In the genomic region with DNA sequence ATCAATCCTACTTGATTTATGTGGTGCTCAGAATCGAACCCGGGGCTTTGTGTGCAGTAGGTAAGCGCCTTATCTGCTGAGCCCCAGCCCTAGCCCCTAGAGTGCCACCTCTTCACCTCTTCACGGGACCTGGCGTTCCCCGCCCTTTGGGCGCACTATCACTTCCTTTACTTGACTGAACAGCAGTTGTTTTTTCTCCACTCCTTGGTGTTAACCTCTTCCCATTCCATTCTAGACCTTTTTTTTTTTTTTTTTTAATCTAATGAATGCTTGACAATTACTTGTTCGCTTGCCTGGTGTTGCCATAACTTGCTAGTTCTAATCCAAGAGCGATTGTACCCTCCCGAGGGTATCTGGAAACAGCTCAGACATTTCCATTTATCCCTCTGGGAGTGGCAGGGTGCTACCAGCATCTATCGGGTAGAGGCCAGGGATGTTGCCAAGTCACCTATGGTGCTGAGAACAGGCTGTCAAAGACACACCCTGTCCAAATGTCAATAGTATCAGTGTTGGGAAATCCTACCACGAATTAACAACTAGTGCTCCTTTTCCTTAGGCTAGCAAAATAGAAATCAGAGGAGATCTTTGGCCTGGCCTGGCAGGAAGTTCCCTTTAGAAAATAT, we compare ENCODE assay signal across 11 mouse cellular contexts. TPM values are rescaled to one million over a fixed set of nuclear protein-coding genes. Genes with fewer than 3 reads are reported as not detected.
A peak's percentile ranks its signal among the peaks of the same experiment; 100 is the strongest.
DNase-seq lines count a peak whose midpoint lies in the region; ATAC-seq and TF ChIP-seq lines count a peak whose summit lies in the region.
"Had no signal": no experiment of that assay in that cellular context is flagged by ENCODE, and none has a peak within 500 bp of the region (broad histone marks: within the 10 kb centered on the region; RNA-seq: fewer than 3 reads in every experiment).

No protein-coding gene starts in this region.

- no peak overlapping the region; the same call in 1 of the 2 replicates for H3K27ac ChIP-seq in heart, adult 2 months
- no peak overlapping the region; the same call in 1 of the 2 replicates for H3K27ac ChIP-seq in liver, adult 2 months (replicated peaks; ENCODE audit: insufficient read depth, low read depth, low read length)
- H3K27ac ChIP-seq in liver, embryonic 11.5 days (ENCODE audit: low read depth, low read length), result no peak overlapping the region
- H3K27ac ChIP-seq in intestine, embryonic 15.5 days, result peak overlapping the region; percentile 83
- H3K27ac ChIP-seq in stomach, embryonic 15.5 days, result peak overlapping the region; percentile 62; the same call in 1 of the 2 replicates
- H3K27ac ChIP-seq: hindbrain, embryonic 10.5 days; liver, embryonic 12.5 days had no signal

- no peak for ATAC-seq in liver, embryonic 11.5 days (replicated peaks; ENCODE audit: low FRiP score)
- peak; percentile 57; the same call in 1 of the 2 replicates for ATAC-seq in intestine, embryonic 15.5 days
- no peak for ATAC-seq in stomach, embryonic 15.5 days (ENCODE audit: insufficient read depth, low FRiP score, low read depth)
- ATAC-seq: liver, embryonic 12.5 days had no signal

- H3K27me3 ChIP-seq in heart, adult 2 months (ENCODE audit: control insufficient read depth, insufficient read depth, low read length), result no peaks in the 10 kb centered on the region
- H3K27me3 ChIP-seq in liver, adult 2 months (ENCODE audit: control insufficient read depth, insufficient read depth, low read length), result no peaks in the 10 kb centered on the region
- no peaks in the 10 kb centered on the region for H3K27me3 ChIP-seq in liver, embryonic 11.5 days (replicated peaks; ENCODE audit: control insufficient read depth, insufficient read depth, low read length)
- H3K27me3 ChIP-seq in intestine, embryonic 15.5 days (replicated peaks), result no peaks in the 10 kb centered on the region
- H3K27me3 ChIP-seq in stomach, embryonic 15.5 days (replicated peaks), result no peaks in the 10 kb centered on the region

- DNase-seq in heart, adult 11 months, result peak; percentile 88
- DNase-seq in heart, adult 2 months, result no peak
- peak; percentile 90 for DNase-seq in liver, adult 2 months (ENCODE audit: extremely low read depth, low read depth, low spot score)
- DNase-seq in liver, embryonic 11.5 days (ENCODE audit: low spot score), result no peak
- DNase-seq in right cerebral cortex, postnatal 14 days, result no peak
- no peak for DNase-seq in thymus, postnatal 0 days (ENCODE audit: low spot score)

- H3K4me1 ChIP-seq in heart, adult 2 months (ENCODE audit: control insufficient read depth, insufficient read depth, low read length), result peaks cover 5% of the 10 kb centered on the region
- peaks cover 7% of the 10 kb centered on the region for H3K4me1 ChIP-seq in liver, adult 2 months (ENCODE audit: control insufficient read depth, insufficient read depth, low read length)
- H3K4me1 ChIP-seq in liver, embryonic 11.5 days (replicated peaks; ENCODE audit: control insufficient read depth, insufficient read depth, low read length), result no peaks in the 10 kb centered on the region; the same call in 1 of the 2 replicates
- peaks cover 10% of the 10 kb centered on the region for H3K4me1 ChIP-seq in intestine, embryonic 15.5 days (replicated peaks)
- peaks cover 16% of the 10 kb centered on the region for H3K4me1 ChIP-seq in stomach, embryonic 15.5 days

- WGBS in heart, adult 2 months, result 69% methylated on average over 12 of the region's 12 CpGs
- 66% methylated on average over 12 of the region's 12 CpGs for WGBS in liver, adult 2 months
- WGBS in liver, embryonic 11.5 days, result 67% methylated on average over 12 of the region's 12 CpGs
- WGBS in intestine, embryonic 15.5 days, result 66% methylated on average over 12 of the region's 12 CpGs
- WGBS in stomach, embryonic 15.5 days, result 63% methylated on average over 12 of the region's 12 CpGs

- peaks cover 3% of the 10 kb centered on the region for H3K79me2 ChIP-seq in heart, adult 2 months (replicated peaks; ENCODE audit: control insufficient read depth, insufficient read depth, low read length)
- peaks cover 7% of the 10 kb centered on the region; the same call in 1 of the 2 replicates for H3K79me2 ChIP-seq in liver, adult 2 months (ENCODE audit: control insufficient read depth, insufficient read depth, low read length)

- no peak overlapping the region for H3K9ac ChIP-seq in heart, adult 2 months (ENCODE audit: low read depth, low read length)
- H3K9ac ChIP-seq in liver, adult 2 months (ENCODE audit: low read depth, low read length), result no peak overlapping the region
- no peak overlapping the region for H3K9ac ChIP-seq in liver, embryonic 11.5 days (ENCODE audit: low read depth, low read length)
- no peak overlapping the region for H3K9ac ChIP-seq in intestine, embryonic 15.5 days
- no peak overlapping the region for H3K9ac ChIP-seq in stomach, embryonic 15.5 days
- H3K9ac ChIP-seq: liver, embryonic 12.5 days had no signal

- TF ChIP-seq EP300 in heart, adult 2 months (IDR thresholded peaks at IDR 0.05; ENCODE audit: insufficient read depth, low read depth, low read length), result no peak

- 0 out of 2 replicates have a peak, but pooled peaks cover 2% of the 10 kb centered on the region for H3K36me3 ChIP-seq in heart, adult 2 months (ENCODE audit: control insufficient read depth, insufficient read depth, low read length)
- no peaks in the 10 kb centered on the region for H3K36me3 ChIP-seq in liver, adult 2 months (ENCODE audit: control insufficient read depth, insufficient read depth, low read length)
- no peaks in the 10 kb centered on the region for H3K36me3 ChIP-seq in liver, embryonic 11.5 days (ENCODE audit: control insufficient read depth, insufficient read depth, low read length)
- H3K36me3 ChIP-seq in intestine, embryonic 15.5 days, result no peaks in the 10 kb centered on the region
- H3K36me3 ChIP-seq in stomach, embryonic 15.5 days, result no peaks in the 10 kb centered on the region
- H3K36me3 ChIP-seq: hindbrain, embryonic 10.5 days; liver, embryonic 12.5 days had no signal

- no peak for TF ChIP-seq POLR2A in heart, adult 2 months (IDR thresholded peaks at IDR 0.05; ENCODE audit: insufficient read depth, low read depth, low read length)
- no peak for TF ChIP-seq POLR2A in liver, adult 2 months (IDR thresholded peaks at IDR 0.05; ENCODE audit: extremely low read depth, insufficient read depth, low read length)

- intact Hi-C loops in heart, adult 2 months (cut with DNase I), result loop anchor here (2.0 kb wide), 1 partner anchor 15 kb away; the partner anchor contains the start of gene Tctn1

- no peak for TF ChIP-seq CTCF in heart, adult 2 months (IDR thresholded peaks at IDR 0.05)
- no peak for TF ChIP-seq CTCF in liver, adult 2 months (IDR thresholded peaks at IDR 0.05; ENCODE audit: low read depth, low read length)

- H3K4me2 ChIP-seq in liver, embryonic 11.5 days, result no peak overlapping the region
- peak overlapping the region; percentile 44 for H3K4me2 ChIP-seq in intestine, embryonic 15.5 days (replicated peaks)
- no peak overlapping the region for H3K4me2 ChIP-seq in stomach, embryonic 15.5 days
- H3K4me2 ChIP-seq: midbrain, embryonic 11.5 days had no signal

- H3K9me3 ChIP-seq in liver, embryonic 11.5 days (ENCODE audit: control insufficient read depth, low read length), result no peaks in the 10 kb centered on the region
- no peaks in the 10 kb centered on the region for H3K9me3 ChIP-seq in intestine, embryonic 15.5 days
- no peaks in the 10 kb centered on the region for H3K9me3 ChIP-seq in stomach, embryonic 15.5 days
- H3K9me3 ChIP-seq: hindbrain, embryonic 10.5 days; liver, embryonic 12.5 days had no signal

- H3K4me3 ChIP-seq in heart, adult 2 months, result no peak overlapping the region
- H3K4me3 ChIP-seq in liver, adult 2 months (ENCODE audit: insufficient read depth, low read depth, low read length), result no peak overlapping the region
- H3K4me3 ChIP-seq in liver, embryonic 11.5 days (ENCODE audit: low read depth, low read length), result no peak overlapping the region
- no peak overlapping the region for H3K4me3 ChIP-seq in intestine, embryonic 15.5 days (replicated peaks)
- no peak overlapping the region for H3K4me3 ChIP-seq in stomach, embryonic 15.5 days (replicated peaks)
- H3K4me3 ChIP-seq: hindbrain, embryonic 10.5 days; liver, embryonic 12.5 days had no signal

RNA-seq across cellular contexts. Expression of gene Pptc7, which starts 4.3 kb away (rescaled TPM):
- 100 to 1,000 TPM; 108 to 133 TPM for total RNA-seq in heart, adult 2 months (2021)
- polyA plus RNA-seq in heart, adult 2 months (2012; rRNA removed), result 77.5 and 122 TPM in 2 replicates
- total RNA-seq in liver, adult 2 months (2014; rRNA removed), result 16.3 and 17.6 TPM in 2 replicates
- polyA plus RNA-seq in liver, adult 2 months (2012; rRNA removed), result 8.7 and 9.5 TPM in 2 replicates
- polyA plus RNA-seq in liver, embryonic 11.5 days (2014; fragmentation: Nextera tagmentation; extraction: Ambion mirVana), result 6.7 and 8.2 TPM in 2 replicates
- 10.4 and 11.0 TPM in 2 replicates for polyA plus RNA-seq in intestine, embryonic 15.5 days (2015; fragmentation: Nextera tagmentation; extraction: Ambion mirVana)
- 10.5 and 10.6 TPM in 2 replicates for polyA plus RNA-seq in stomach, embryonic 15.5 days (2015; fragmentation: Nextera tagmentation; extraction: Ambion mirVana)
- polyA plus RNA-seq in thymus, postnatal 0 days (2015; fragmentation: Nextera tagmentation; extraction: Ambion mirVana), result 23.8 and 34.3 TPM in 2 replicates

RNA-seq across cellular contexts. Expression of gene Tctn1, which starts 15.7 kb away (rescaled TPM):
- total RNA-seq in heart, adult 2 months (2021), result 1 to 10 TPM; 3.2 to 3.9 TPM
- polyA plus RNA-seq in heart, adult 2 months (2012; rRNA removed), result 9.4 and 9.8 TPM in 2 replicates
- 1.6 and 1.9 TPM in 2 replicates for total RNA-seq in liver, adult 2 months (2014; rRNA removed)
- 3.5 and 5.9 TPM in 2 replicates for polyA plus RNA-seq in liver, adult 2 months (2012; rRNA removed)
- 2.1 and 3.1 TPM in 2 replicates for polyA plus RNA-seq in liver, embryonic 11.5 days (2014; fragmentation: Nextera tagmentation; extraction: Ambion mirVana)
- 3.0 and 3.2 TPM in 2 replicates for polyA plus RNA-seq in intestine, embryonic 15.5 days (2015; fragmentation: Nextera tagmentation; extraction: Ambion mirVana)
- 4.8 and 5.0 TPM in 2 replicates for polyA plus RNA-seq in stomach, embryonic 15.5 days (2015; fragmentation: Nextera tagmentation; extraction: Ambion mirVana)
- 1.8 and 3.3 TPM in 2 replicates for polyA plus RNA-seq in thymus, postnatal 0 days (2015; fragmentation: Nextera tagmentation; extraction: Ambion mirVana)

Comparison
In these comparisons a context has a peak if more than half of its experiments do, and no peak if none do; other contexts are left out.
1. DNase-seq: peak in heart, adult 11 months (single experiment) and liver, adult 2 months (single experiment); none in heart, adult 2 months (0 of 2), liver, embryonic 11.5 days (single experiment), right cerebral cortex, postnatal 14 days (single experiment) and thymus, postnatal 0 days (single experiment).
2. H3K27ac ChIP-seq: peak in intestine, embryonic 15.5 days (single experiment) and stomach, embryonic 15.5 days (single experiment); none in heart, adult 2 months (single experiment), liver, adult 2 months (single experiment) and liver, embryonic 11.5 days (single experiment).